Mouse (Mus musculus) hindbrain, embryonic 13.5 days (tissue): Measurements from ENCODE around the gene Gpc6. TPM values are rescaled to one million over a fixed set of nuclear protein-coding genes. Genes with fewer than 3 reads are reported as not detected.

Experiments used
- ATAC-seq: fragments of 200-750 bp; cut with Nextera tagmentation; 2 replicates; pipeline ENCODE4 v1.8.0; 2017; ENCODE audit warnings: moderate TSS enrichment; ENCODE audit not compliant: low FRiP score
- H3K27ac ChIP-seq: fragments of 300-500 bp; sonication (generic); 2 replicates; pipeline ENCODE4 v1.5.1; 2015; ENCODE audit warnings: inconsistent platforms, mild to moderate bottlenecking, moderate library complexity
- H3K27me3 ChIP-seq: fragments of 300-500 bp; sonication (generic); 2 replicates; pipeline ENCODE4 v1.6.1; 2015; ENCODE audit warnings: mild to moderate bottlenecking, inconsistent platforms
- H3K36me3 ChIP-seq: fragments of 300-500 bp; sonication (generic); 2 replicates; pipeline ENCODE4 v1.6.1; 2015; ENCODE audit warnings: mild to moderate bottlenecking, inconsistent platforms
- H3K4me1 ChIP-seq: fragments of 300-500 bp; sonication (generic); replicated peaks from 2 replicates; pipeline ENCODE4 v1.6.1; 2015; ENCODE audit warnings: inconsistent platforms
- H3K4me2 ChIP-seq: fragments of 300-500 bp; sonication (generic); 2 replicates; pipeline ENCODE4 v1.6.1; 2015; ENCODE audit warnings: inconsistent platforms, mild to moderate bottlenecking, moderate library complexity
- H3K4me3 ChIP-seq: fragments of 300-500 bp; sonication (generic); 2 replicates; pipeline ENCODE4 v1.5.1; 2015; ENCODE audit warnings: mild to moderate bottlenecking, inconsistent platforms
- H3K9ac ChIP-seq: fragments of 300-500 bp; sonication (generic); 2 replicates; pipeline ENCODE4 v1.6.1; 2015; ENCODE audit warnings: mild to moderate bottlenecking, inconsistent platforms
- H3K9me3 ChIP-seq: fragments of 300-500 bp; sonication (generic); 2 replicates; pipeline ENCODE4 v1.6.1; 2016; ENCODE audit warnings: inconsistent platforms
- WGBS: fragments of 180-500 bp; shearing (Covaris S2); methylation state at CpG from one replicate; pipeline ENCODE4 v1.1.7; 2015; 5-methylcytosine and 5-hydroxymethylcytosine counted together
- polyA plus RNA-seq: library from polyadenylated mRNA; unstranded; fragments of >200 nt; fragmentation: Nextera tagmentation; extraction: Ambion mirVana; gene quantifications from 2 replicates; pipeline ENCODE4 v1.2.1, GENCODE M21; 2015

The Gpc6 gene
- polyA plus RNA-seq, 1 experiment from 2014 or later: 20.8 TPM

GRCm38 (mm10) chr14:117203960-117204359, 278.8 kb downstream of the Gpc6 start:
- H3K4me2 ChIP-seq: no peak overlapping the region
- H3K4me1 ChIP-seq: no peaks in the 10 kb centered on the region
- no peaks in the 10 kb centered on the region for H3K9me3 ChIP-seq
- no peaks in the 10 kb centered on the region for H3K27me3 ChIP-seq
- no peaks in the 10 kb centered on the region for H3K36me3 ChIP-seq
- no peak overlapping the region for H3K27ac ChIP-seq
- no peak overlapping the region for H3K9ac ChIP-seq
- no peak for ATAC-seq
- 93% methylated on average over 3 of the region's 3 CpGs for WGBS
- no peak overlapping the region for H3K4me3 ChIP-seq

GRCm38 (mm10) chr14:117214373-117214772, 289.3 kb downstream of the Gpc6 start:
- H3K4me2 ChIP-seq: no peak overlapping the region
- no peaks in the 10 kb centered on the region for H3K4me1 ChIP-seq
- H3K36me3 ChIP-seq: no peaks in the 10 kb centered on the region
- no peak overlapping the region for H3K4me3 ChIP-seq
- H3K27ac ChIP-seq: no peak overlapping the region
- ATAC-seq: no peak
- H3K27me3 ChIP-seq: no peaks in the 10 kb centered on the region
- no peaks in the 10 kb centered on the region for H3K9me3 ChIP-seq
- no peak overlapping the region for H3K9ac ChIP-seq

- H3K4me2 ChIP-seq: no peak overlapping the region
- no peak overlapping the region for H3K27ac ChIP-seq
- ATAC-seq: no peak
- no peak overlapping the region for H3K4me3 ChIP-seq
- H3K9ac ChIP-seq: no peak overlapping the region
- H3K4me1 ChIP-seq: no peaks in the 10 kb centered on the region
- H3K9me3 ChIP-seq: no peaks in the 10 kb centered on the region
- no peaks in the 10 kb centered on the region for H3K27me3 ChIP-seq
- no peaks in the 10 kb centered on the region for H3K36me3 ChIP-seq
These were observed 301.8 kb downstream of the Gpc6 start for GRCm38 (mm10) chr14:117226920-117227319.

- H3K4me2 ChIP-seq: no peak overlapping the region
- H3K9me3 ChIP-seq: no peaks in the 10 kb centered on the region
- H3K9ac ChIP-seq: no peak overlapping the region
- WGBS: 58% methylated on average over 4 of the region's 4 CpGs
- no peaks in the 10 kb centered on the region for H3K4me1 ChIP-seq
- no peak overlapping the region for H3K27ac ChIP-seq
- no peak for ATAC-seq
- H3K4me3 ChIP-seq: no peak overlapping the region
- no peaks in the 10 kb centered on the region for H3K36me3 ChIP-seq
- no peaks in the 10 kb centered on the region for H3K27me3 ChIP-seq
These were observed 305.4 kb downstream of the Gpc6 start for GRCm38 (mm10) chr14:117230476-117230875.

- H3K4me3 ChIP-seq: no peak overlapping the region
- no peaks in the 10 kb centered on the region for H3K4me1 ChIP-seq
- H3K36me3 ChIP-seq: no peaks in the 10 kb centered on the region
- WGBS: 87% methylated on average over 6 of the region's 6 CpGs
- no peaks in the 10 kb centered on the region for H3K27me3 ChIP-seq
- no peak overlapping the region for H3K4me2 ChIP-seq
- no peak overlapping the region for H3K9ac ChIP-seq
- no peak overlapping the region for H3K27ac ChIP-seq
- no peak for ATAC-seq
- no peaks in the 10 kb centered on the region for H3K9me3 ChIP-seq
These were observed 313.1 kb downstream of the Gpc6 start for GRCm38 (mm10) chr14:117238226-117238625.

GRCm38 (mm10) chr14:117239694-117240427, 314.7 kb downstream of the Gpc6 start:
- ATAC-seq: no peak
- 89% methylated on average over 8 of the region's 8 CpGs for WGBS
- Histone ChIP-seq H3K36me3 (no peaks in the 10 kb centered on the region), H3K9me3 (no peaks in the 10 kb centered on the region), H3K27ac (no peak overlapping the region), H3K4me1 (no peaks in the 10 kb centered on the region), H3K4me3 (no peak overlapping the region), H3K27me3 (no peaks in the 10 kb centered on the region), H3K9ac (no peak overlapping the region), H3K4me2 (no peak overlapping the region)

GRCm38 (mm10) chr14:117245631-117246030, 320.5 kb downstream of the Gpc6 start:
- no peak overlapping the region for H3K9ac ChIP-seq
- no peaks in the 10 kb centered on the region for H3K36me3 ChIP-seq
- no peak overlapping the region for H3K4me3 ChIP-seq
- no peaks in the 10 kb centered on the region for H3K27me3 ChIP-seq
- H3K4me1 ChIP-seq: no peaks in the 10 kb centered on the region
- H3K9me3 ChIP-seq: no peaks in the 10 kb centered on the region
- no peak overlapping the region for H3K4me2 ChIP-seq
- ATAC-seq: no peak
- WGBS: 96% methylated on average over 3 of the region's 3 CpGs
- H3K27ac ChIP-seq: no peak overlapping the region

GRCm38 (mm10) chr14:117256192-117256591, 331.1 kb downstream of the Gpc6 start:
- H3K4me1 ChIP-seq: no peaks in the 10 kb centered on the region
- H3K27me3 ChIP-seq: no peaks in the 10 kb centered on the region
- H3K27ac ChIP-seq: no peak overlapping the region
- no peak overlapping the region for H3K4me3 ChIP-seq
- no peaks in the 10 kb centered on the region for H3K36me3 ChIP-seq
- WGBS: 86% methylated on average over 4 of the region's 4 CpGs
- no peak overlapping the region for H3K4me2 ChIP-seq
- ATAC-seq: no peak
- H3K9ac ChIP-seq: no peak overlapping the region
- H3K9me3 ChIP-seq: no peaks in the 10 kb centered on the region

GRCm38 (mm10) chr14:117265653-117266052, 340.5 kb downstream of the Gpc6 start:
- no peak overlapping the region for H3K4me3 ChIP-seq
- H3K4me1 ChIP-seq: peaks cover 7% of the 10 kb centered on the region
- H3K9me3 ChIP-seq: no peaks in the 10 kb centered on the region
- H3K4me2 ChIP-seq: no peak overlapping the region
- no peak for ATAC-seq
- no peak overlapping the region for H3K9ac ChIP-seq
- H3K27me3 ChIP-seq: no peaks in the 10 kb centered on the region
- H3K36me3 ChIP-seq: no peaks in the 10 kb centered on the region
- H3K27ac ChIP-seq: no peak overlapping the region

GRCm38 (mm10) chr14:117267823-117268601, 342.9 kb downstream of the Gpc6 start:
- WGBS: 28% methylated on average over 3 of the region's 3 CpGs

GRCm38 (mm10) chr14:117283631-117284030, 358.5 kb downstream of the Gpc6 start:
- H3K9me3 ChIP-seq: no peaks in the 10 kb centered on the region
- no peak for ATAC-seq
- no peaks in the 10 kb centered on the region for H3K27me3 ChIP-seq
- H3K9ac ChIP-seq: no peak overlapping the region
- no peaks in the 10 kb centered on the region for H3K4me1 ChIP-seq
- H3K36me3 ChIP-seq: no peaks in the 10 kb centered on the region
- H3K4me2 ChIP-seq: no peak overlapping the region
- no peak overlapping the region for H3K4me3 ChIP-seq
- H3K27ac ChIP-seq: no peak overlapping the region
- 96% methylated on average over 3 of the region's 3 CpGs for WGBS

More at GRCm38 (mm10) chr14:117267823-117268601, 342.9 kb downstream of the Gpc6 start:
- H3K9me3 ChIP-seq: no peaks in the 10 kb centered on the region
- H3K4me3 ChIP-seq: no peak overlapping the region
- 0 out of 2 replicates have a peak, but pooled peaks have one; percentile 54 for ATAC-seq
- H3K27ac ChIP-seq: 0 out of 2 replicates have a peak overlapping the region, but pooled peaks have one; percentile 26
- H3K27me3 ChIP-seq: no peaks in the 10 kb centered on the region
- H3K36me3 ChIP-seq: no peaks in the 10 kb centered on the region
- H3K4me2 ChIP-seq: no peak overlapping the region
- H3K4me1 ChIP-seq: peaks cover 7% of the 10 kb centered on the region
- no peak overlapping the region for H3K9ac ChIP-seq

- Histone ChIP-seq H3K27me3 (no peaks in the 10 kb centered on the region), H3K27ac (no peak overlapping the region), H3K36me3 (no peaks in the 10 kb centered on the region), H3K4me3 (no peak overlapping the region), H3K9me3 (no peaks in the 10 kb centered on the region), H3K4me2 (no peak overlapping the region), H3K4me1 (no peaks in the 10 kb centered on the region), H3K9ac (no peak overlapping the region)
- no peak for ATAC-seq
- 98% methylated on average over 4 of the region's 4 CpGs for WGBS
These were observed 368.6 kb downstream of the Gpc6 start for GRCm38 (mm10) chr14:117293746-117294145.
